Mouse (Mus musculus) E14TG2a.4 (cell line): ENCODE data around the gene Tmem59l.

Experiments
- H3K27me3 ChIP-seq: 2 replicates; pipeline ENCODE4 v1.6.1; 2014; ENCODE audit warnings: low read length, control low read depth; ENCODE audit not compliant: insufficient read depth
- H3K36me3 ChIP-seq: 2 replicates; pipeline ENCODE4 v1.6.1; 2014; ENCODE audit warnings: low read length, control low read depth; ENCODE audit not compliant: insufficient read depth
- H3K4me1 ChIP-seq: replicated peaks from 2 replicates; pipeline ENCODE4 v1.6.1; 2014; ENCODE audit warnings: low read depth, low read length, control low read depth
- H3K4me3 ChIP-seq: replicated peaks from 2 replicates; pipeline ENCODE4 v1.5.1; 2014; ENCODE audit warnings: mild to moderate bottlenecking, low read length
- H3K9me3 ChIP-seq: 2 replicates; pipeline ENCODE4 v1.6.1; 2014; ENCODE audit warnings: low read length, control low read depth
- CTCF ChIP-seq: conservative IDR thresholded peaks from 2 replicates; pipeline ENCODE4 v1.5.1; 2014; ENCODE audit warnings: low read length
- NANOG ChIP-seq: IDR thresholded peaks from 2 replicates; pipeline ENCODE4 v1.6.1; 2014; ENCODE audit warnings: borderline replicate concordance, low read length, mixed read lengths
- POU5F1 ChIP-seq: IDR thresholded peaks from 2 replicates; pipeline ENCODE4 v1.6.1; 2014; ENCODE audit warnings: low read length, borderline replicate concordance

The Tmem59l gene

DNA sequence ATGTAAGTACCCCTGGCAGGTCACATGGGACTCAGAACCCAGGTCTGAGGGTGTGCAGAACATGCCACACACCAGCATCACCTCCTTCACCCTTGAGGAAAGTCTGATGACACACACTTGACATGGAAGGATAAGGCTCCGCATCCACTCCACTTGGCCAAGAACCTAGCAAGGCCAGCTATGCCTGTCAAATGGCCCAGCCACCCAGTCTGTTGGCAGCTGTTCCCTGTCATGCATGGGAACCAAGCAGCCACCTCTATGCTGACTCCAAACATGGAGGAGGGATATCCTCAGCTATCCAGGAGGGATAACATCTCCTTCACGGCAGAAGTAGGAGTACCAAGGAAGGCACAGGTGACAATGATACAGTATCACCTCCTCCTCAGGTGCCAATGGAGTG, 48.7 kb downstream of the Tmem59l start:
- H3K4me1 ChIP-seq = peaks cover 22% of the 10 kb centered on the region
- H3K27me3 ChIP-seq = peaks cover 6% of the 10 kb centered on the region
- no peaks in the 10 kb centered on the region for H3K36me3 ChIP-seq
- no peaks in the 10 kb centered on the region for H3K9me3 ChIP-seq
- H3K4me3 ChIP-seq = peak overlapping the region; percentile 85; the same call in 1 of the 2 replicates
- TF ChIP-seq CTCF (no peak), NANOG (no peak), POU5F1 (no peak)

DNA sequence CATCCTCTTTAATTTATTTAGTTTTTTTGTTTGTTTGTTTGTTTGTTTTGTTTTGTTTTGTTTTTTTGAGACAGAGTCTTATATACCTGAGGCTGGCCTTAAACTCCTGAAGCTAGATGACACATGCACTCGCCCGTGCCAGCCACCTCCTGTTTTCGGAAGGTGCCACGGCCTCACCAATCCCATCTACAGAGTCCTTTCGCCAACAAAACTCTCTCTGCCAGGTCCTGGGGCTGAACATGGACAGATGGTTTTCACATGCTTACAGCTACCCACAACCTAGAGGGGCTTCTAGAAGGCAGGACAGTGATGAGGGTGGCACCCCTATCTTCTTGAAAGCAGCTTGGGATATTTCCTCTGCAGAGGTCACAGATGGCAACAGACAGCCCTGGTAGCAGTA, 52.0 kb downstream of the Tmem59l start:
- no peak for TF ChIP-seq POU5F1
- no peak for TF ChIP-seq CTCF

More for the DNA sequence above, 52.0 kb downstream of the Tmem59l start:
- H3K9me3 ChIP-seq = no peaks in the 10 kb centered on the region
- H3K4me3 ChIP-seq = no peak overlapping the region
- H3K27me3 ChIP-seq = peaks cover 10% of the 10 kb centered on the region
- H3K36me3 ChIP-seq = no peaks in the 10 kb centered on the region
- peaks cover 29% of the 10 kb centered on the region for H3K4me1 ChIP-seq
